Mouse (Mus musculus): ENCODE results near the gene Fen1. TPM values are rescaled to one million over a fixed set of nuclear protein-coding genes. Genes with fewer than 3 reads are reported as not detected.

The Fen1 gene
- total RNA-seq, 2 experiments from 2014 or later, result 8.9 to 9.9 TPM

DNA sequence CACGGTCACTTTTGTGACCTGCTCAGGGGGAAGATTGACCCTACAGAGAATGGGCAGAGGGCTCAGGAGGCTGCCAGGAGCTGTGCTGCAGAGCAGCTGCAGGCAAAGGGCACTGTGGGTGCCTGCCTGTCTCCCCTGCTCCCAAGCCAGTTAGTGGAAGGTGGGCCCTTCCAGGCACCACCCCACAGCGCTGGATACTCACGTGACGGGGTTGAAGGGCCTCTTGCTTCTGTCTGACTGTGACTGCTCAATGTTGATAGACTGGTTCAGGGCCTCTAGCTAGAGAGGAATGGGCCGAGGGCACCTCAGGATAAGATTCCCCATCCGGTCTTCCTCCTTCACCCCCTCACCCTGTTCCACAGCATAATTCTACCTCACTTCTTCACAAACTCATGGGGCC is 15.6 kb upstream of the Fen1 start:
- intact Hi-C loops (cut with DNase I), result no loop called here
- no peak for DNase-seq (ENCODE audit: low spot score in 2 of 2)

- peak; percentile 45 to 46 for DNase-seq (ENCODE audit: low spot score in 2 of 2)
- intact Hi-C loops (cut with DNase I), result no loop called here
Observed at GRCm38 (mm10) chr19:10219108-10219507, 15.1 kb upstream of the Fen1 start.

DNA sequence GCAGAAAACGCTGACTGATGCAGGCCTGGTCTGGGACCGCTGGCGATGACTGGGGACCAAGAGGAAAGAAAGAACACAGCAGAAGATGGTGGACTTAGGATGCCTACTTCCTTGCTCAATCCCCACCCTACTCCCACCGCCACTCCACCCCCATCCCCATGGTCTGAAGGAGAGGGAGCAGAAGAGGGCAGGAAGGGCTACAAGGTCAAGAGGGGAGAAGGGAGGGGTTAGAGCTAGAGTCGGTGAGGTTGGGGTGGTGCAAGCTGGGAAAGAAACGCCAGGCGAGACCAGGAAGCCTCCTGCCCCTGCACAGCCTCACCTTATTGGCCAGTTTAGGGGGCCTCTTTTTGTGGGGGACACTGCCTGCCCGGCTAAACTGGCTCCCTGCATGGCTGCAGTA is 12.1 kb upstream of the Fen1 start:
- intact Hi-C loops (cut with DNase I), result no loop called here

DNA sequence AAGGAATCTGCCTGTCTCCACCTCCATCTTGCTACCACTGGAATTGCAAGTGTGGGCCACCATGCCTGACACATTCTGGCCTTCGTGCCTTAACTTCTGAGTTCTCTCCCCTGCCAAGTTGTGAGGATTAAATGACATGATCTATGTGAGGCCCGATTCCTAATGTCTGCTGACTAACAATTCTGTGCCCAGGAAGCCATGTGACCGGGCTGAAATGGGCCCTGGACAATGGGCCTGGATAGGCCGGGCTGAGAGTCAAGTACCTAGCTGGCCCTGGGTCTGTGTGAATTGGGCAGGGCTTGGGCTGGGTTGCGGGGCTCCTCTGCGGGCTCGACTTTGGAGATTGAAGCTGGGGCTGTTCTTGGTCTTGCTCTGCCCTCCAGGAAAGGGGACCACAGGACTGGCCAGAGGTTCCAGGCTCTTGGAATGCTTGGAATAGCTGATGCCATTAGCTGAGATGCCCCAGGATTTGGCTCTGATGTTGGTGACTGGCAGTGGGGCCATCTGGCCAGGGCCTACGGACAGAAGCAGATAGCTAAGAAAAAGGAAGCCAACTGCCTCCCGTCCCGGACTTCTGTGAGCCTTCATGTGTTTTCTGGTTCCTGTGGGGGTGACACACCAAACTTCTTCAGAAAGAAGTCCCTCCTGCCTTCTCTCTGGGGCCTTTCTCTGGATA is 10.0 kb upstream of the Fen1 start:
- intact Hi-C loops (cut with DNase I), result no loop called here
- DNase-seq (ENCODE audit: low spot score in 2 of 2), result no peak

More for the DNA sequence above, 12.1 kb upstream of the Fen1 start:
- no peak for DNase-seq (ENCODE audit: low spot score in 2 of 2)

DNA sequence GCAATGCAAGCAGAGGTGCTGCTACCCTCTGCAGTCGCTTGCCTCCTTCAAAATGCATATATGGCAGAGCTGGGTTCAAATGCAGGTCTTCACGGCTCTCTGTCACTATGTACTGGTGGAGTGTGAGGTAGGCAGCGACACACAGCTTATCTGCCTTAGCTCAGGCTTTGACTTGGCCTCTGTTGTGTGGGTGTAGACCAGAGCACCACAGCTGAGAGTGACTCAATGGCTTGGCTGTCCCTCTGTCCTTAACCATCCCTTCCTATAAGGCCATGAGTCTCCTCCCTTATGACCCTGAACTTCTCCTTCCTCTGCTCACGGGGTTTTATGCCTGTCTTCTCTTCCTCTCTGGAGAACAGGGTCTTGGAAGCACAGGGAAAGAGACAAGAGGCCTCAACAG is 6.9 kb upstream of the Fen1 start:
- DNase-seq (ENCODE audit: low spot score in 2 of 2), result no peak
- intact Hi-C loops (cut with DNase I), result no loop called here

- no peak for DNase-seq (ENCODE audit: low spot score in 2 of 2)
- intact Hi-C loops (cut with DNase I), result no loop called here
Observed at GRCm38 (mm10) chr19:10208851-10209250, 4.9 kb upstream of the Fen1 start.

DNA sequence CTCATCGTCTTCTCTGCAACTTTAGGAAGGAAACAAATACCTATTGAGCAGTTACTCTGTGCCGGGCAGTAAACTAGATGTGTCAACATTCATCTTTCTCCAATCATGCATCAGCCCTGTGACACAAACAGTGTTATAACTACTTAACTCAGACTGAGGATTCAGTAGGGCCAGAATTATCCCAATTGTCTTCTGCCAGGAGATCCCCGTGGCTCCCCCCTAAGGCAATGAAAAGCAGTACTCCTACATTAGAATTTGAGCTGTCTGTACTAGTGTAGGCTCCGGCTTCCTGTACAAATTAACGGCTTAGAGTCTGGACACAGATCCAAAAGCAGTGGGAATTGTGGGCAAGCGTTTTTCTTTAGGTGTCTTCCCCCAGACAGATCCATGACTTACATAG is 1.1 kb upstream of the Fen1 start:
- DNase-seq (ENCODE audit: low spot score in 2 of 2), result no peak

DNA sequence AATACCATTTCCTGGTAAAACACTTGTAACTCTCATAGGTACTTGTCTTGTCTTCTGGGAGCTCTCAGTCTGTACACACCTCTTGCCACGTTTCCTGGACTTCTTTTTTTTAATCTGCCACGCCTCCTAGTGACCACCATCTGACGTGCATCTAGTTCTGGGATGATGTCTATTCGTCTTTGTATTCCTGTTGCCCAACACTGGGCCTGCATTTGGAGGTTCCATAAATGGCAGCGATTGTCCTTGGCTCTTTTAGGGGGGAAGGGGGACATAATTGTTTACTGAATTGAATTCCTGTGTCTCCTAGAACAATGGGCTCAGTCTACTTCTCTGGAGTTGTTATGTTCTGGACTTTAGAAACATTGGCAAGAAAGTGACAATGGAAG is 640 bp upstream of the Fen1 start:
- DNase-seq (ENCODE audit: low spot score in 2 of 2), result peak; percentile 40 to 47
- intact Hi-C loops (cut with DNase I), result no loop called here

More for the DNA sequence above, 1.1 kb upstream of the Fen1 start:
- intact Hi-C loops (cut with DNase I), result no loop called here

GRCm38 (mm10) chr19:10203146-10203847 is 672 bp downstream of the Fen1 start:
- no peak for DNase-seq (ENCODE audit: low spot score in 2 of 2)
- intact Hi-C loops (cut with DNase I), result no loop called here

DNA sequence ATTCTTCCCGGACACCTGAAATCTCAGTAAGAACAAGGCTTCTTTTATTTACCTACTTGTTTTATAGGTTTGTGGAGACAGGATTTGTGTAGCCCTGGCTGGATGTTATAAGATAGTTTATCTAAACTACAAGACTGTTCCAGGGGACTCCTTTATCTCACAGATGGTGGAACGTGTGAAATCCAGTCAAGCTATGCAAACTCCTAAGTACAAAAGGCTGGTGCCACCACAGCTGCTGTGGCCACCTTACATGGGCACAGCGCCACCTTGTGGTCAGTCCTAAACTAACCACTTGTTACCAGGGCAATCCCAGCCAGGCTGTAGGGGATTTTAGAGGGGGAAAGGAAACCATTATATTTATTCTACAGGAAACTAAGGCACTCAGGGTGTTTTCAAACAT is 5.2 kb downstream of the Fen1 start:
- intact Hi-C loops (cut with DNase I), result loop anchor here (2.0 to 5.0 kb wide), 3 partner anchors 164 to 281 kb away; partner anchors contain the start of genes Best1 and Rab3il1

DNA sequence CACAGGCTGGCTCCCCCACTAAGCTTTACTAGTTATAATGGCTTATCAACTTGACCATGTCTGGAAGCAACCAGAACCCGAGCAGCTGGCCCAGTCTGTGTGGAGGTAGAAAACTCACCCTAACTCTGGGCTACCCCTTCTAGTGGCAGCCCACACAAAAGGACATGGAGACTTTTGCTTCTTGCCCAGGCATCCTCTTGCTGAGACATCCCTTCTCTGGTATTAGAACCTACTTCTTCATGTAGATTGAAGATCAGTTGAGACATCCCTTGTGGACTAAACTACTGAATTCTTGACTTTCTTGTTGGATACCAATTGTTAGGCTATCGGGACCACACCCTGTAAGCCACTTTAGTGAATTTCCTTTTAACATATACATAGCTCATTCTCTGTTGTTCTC is 5.7 kb downstream of the Fen1 start:
- intact Hi-C loops (cut with DNase I), result loop anchor here (2.0 to 5.0 kb wide), 3 partner anchors 163 to 281 kb away; partner anchors contain the start of genes Best1 and Rab3il1
- DNase-seq (ENCODE audit: low spot score in 2 of 2), result no peak

More for the DNA sequence above, 5.2 kb downstream of the Fen1 start:
- peak; percentile 77 to 82 for DNase-seq (ENCODE audit: low spot score in 2 of 2)

DNA sequence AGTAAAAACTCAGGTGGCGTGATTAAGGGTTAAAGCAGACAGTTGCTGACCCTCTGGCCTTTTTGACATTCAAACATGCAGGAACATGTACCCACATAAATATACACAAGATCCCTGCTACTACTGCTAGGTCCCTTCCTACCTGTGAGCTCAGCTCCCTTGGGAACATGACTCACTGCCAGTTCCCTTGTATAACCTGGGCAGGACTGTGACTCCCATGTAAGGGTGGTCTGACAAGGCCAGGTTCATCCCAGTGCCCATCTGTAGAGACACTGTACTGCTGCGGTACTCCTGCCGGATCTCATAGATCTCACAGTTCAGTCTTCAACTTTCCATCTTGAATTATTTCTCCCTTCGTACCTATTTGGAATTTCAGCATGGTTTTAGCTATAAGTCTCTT is 6.8 kb downstream of the Fen1 start:
- DNase-seq (ENCODE audit: low spot score in 2 of 2), result no peak

GRCm38 (mm10) chr19:10195252-10195651 is 8.7 kb downstream of the Fen1 start:
- no peak for DNase-seq (ENCODE audit: low spot score in 2 of 2)
- intact Hi-C loops (cut with DNase I), result loop anchor here (5.0 kb wide), 1 partner anchor 278 kb away; no protein-coding TSS in a partner anchor

More for the DNA sequence above, 6.8 kb downstream of the Fen1 start:
- intact Hi-C loops (cut with DNase I), result loop anchor here (5.0 kb wide), 1 partner anchor 280 kb away; no protein-coding TSS in a partner anchor

DNA sequence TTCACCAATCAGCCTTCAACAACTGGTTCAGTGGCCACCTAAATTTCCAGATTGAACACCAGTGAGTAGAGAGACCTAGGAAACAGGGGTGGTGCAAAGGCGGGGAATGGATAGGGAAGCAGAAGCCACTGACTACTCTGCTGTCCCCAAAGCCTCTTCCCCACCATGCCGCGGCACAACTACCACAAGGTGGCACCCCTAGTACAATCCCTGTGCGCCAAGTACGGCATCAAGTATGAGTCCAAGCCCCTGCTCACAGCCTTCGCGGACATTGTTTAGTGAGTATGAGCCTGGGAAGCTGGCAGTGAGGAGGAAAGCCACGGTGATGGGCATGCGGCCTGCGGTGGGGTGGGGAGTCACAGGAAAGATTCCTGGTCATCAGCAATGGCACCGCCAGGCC is 9.6 kb downstream of the Fen1 start:
- intact Hi-C loops (cut with DNase I), result no loop called here
- no peak for DNase-seq (ENCODE audit: low spot score in 2 of 2)

DNA sequence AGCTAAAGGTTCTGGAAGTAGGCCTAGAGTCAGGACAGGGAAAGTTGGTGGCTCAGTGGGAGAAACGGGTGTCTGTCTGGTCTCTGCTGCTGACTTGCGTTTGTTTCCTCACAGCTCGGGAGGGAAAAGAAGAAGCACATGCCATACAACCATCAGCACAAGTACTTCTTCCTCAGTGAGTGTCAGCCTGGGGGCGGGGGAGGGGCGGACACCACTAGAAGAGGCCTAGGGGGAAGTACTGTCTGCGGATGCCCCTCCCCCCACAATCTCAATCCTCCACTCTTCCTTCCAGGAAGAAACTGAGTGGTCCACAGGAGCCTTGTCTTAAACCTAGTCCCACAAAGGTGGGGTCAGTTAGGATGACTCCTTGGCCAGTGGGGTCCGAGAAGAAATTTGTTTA is 12.6 kb downstream of the Fen1 start:
- intact Hi-C loops (cut with DNase I), result no loop called here
- peak; percentile 17 to 29 for DNase-seq (ENCODE audit: low spot score in 2 of 2)

DNA sequence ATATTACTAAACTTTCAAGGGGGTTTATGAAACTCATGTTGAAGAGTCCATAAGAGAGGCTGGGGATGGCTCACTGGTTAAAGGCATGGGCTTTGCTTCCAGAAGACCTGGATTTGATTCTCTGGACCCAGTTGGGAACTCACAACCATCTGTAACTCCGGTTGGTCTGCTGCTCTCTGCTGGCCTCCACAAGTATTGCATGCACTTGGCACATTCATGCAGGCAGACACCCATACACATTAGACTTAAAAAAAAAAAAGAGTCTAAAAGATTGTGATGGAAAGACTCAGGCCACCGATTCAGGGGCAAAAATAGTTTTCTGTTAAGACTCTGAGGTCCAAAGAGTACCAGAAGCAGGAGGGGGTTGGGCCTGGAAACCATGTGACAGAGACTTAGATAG is 13.2 kb downstream of the Fen1 start:
- intact Hi-C loops (cut with DNase I), result no loop called here
- DNase-seq (ENCODE audit: low spot score in 2 of 2), result peak; percentile 68 to 81

DNA sequence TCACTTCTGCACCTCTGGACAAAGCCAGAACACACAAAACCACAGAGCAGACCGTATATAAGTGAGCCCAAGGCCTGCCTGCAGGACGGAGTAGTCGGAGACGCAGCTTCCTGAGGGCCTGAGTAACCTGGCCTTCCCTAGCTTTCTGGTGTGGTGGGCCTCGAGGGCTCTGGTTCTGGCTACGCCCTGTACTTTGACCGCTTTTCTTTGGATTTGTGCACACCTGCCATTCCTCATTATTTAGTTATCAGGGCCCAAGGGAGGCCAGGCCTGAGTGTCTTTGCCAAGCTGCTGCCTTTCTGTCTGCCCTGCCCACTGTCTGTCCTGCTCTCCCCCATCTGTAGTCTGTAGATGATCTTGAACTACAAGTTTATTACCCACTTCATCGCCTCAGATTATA is 14.0 kb downstream of the Fen1 start:
- intact Hi-C loops (cut with DNase I), result no loop called here
- DNase-seq (ENCODE audit: low spot score in 2 of 2), result no peak

- DNase-seq (ENCODE audit: low spot score in 2 of 2), result no peak
- intact Hi-C loops (cut with DNase I), result no loop called here
Observed at GRCm38 (mm10) chr19:10189022-10189421, 14.9 kb downstream of the Fen1 start.

DNA sequence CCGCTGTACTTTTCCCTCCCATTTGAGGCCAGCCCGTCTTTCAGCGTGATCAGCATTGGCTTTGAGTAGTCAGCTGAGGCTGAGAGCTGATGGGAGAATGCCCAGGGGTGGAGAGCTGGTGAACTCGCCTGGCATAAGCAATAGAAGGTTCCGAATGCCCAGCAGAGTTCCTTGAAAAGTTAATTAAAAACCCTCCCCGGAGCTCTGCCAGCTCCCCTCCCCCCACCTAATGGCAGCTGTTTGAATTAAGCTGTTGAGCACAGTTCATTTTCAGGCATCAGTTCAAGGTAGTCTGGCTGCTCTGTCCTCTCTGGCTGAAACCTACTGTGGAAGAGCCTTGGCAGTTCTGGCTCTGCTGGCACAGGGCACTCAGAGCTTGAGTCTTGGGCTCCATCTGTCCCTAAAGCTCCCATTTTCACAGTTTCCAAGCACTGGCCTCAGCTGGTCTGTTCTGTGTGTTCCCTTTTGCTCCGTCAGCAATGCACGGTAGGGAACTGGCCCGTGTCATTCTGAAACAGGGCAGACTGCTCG is 15.6 kb downstream of the Fen1 start:
- DNase-seq (ENCODE audit: low spot score in 2 of 2), result peak; percentile 55 to 76
- intact Hi-C loops (cut with DNase I), result no loop called here

DNA sequence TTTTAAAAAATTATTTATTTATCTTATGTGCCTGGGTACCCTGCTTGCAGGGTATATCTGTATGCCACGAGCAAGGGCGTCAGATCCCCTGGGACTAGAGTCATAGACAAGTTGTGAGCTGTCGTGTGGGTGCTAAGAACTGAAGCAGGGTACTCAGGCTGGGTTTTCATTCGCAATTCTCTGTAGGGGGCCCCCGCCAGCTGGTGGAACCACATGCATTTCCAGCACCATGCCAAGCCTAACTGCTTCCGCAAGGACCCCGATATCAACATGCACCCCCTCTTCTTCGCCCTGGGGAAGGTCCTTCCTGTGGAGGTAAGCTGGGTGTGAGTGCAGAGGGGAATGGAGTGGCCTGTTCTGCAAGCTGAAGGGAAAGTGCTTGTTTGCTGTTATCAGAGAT is 17.4 kb downstream of the Fen1 start:
- intact Hi-C loops (cut with DNase I), result no loop called here
- no peak for DNase-seq (ENCODE audit: low spot score in 2 of 2)

- intact Hi-C loops (cut with DNase I), result no loop called here
- DNase-seq (ENCODE audit: low spot score in 2 of 2), result no peak
Observed at GRCm38 (mm10) chr19:10185876-10186275, 18.1 kb downstream of the Fen1 start.

Data from left cerebral cortex, postnatal 25 days (tissue).